Mouse (Mus musculus): ENCODE measurements around the gene Tmem14c. TPM values are rescaled to one million over a fixed set of nuclear protein-coding genes. Genes with fewer than 3 reads are reported as not detected.

The Tmem14c gene
- polyA plus RNA-seq, 1 experiment from 2014 or later = 569 TPM

DNA sequence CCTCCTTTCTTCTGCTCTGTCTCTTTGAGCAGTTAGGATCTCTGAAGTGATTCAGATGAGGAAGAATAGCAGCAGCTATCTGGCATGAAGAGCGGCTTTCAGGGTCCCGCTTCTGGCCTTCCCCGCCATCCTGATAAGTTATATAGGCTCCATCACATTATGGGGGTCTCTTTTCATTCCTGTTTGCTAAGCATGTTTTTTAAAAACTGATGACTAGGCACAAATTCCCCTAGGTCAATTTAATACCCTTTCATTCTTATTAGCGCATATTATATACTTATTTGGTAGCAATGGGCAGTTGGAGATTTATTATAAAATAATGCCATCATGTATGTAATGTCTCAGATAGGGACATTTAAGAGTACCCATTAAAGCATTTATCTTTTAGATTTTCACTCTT, 51.5 kb downstream of the Tmem14c start:
- no peak overlapping the region for H3K27ac ChIP-seq (ENCODE audit: low read length)
- H3K4me2 ChIP-seq (ENCODE audit: low read depth, low read length) = no peak overlapping the region
- H3K9me3 ChIP-seq (replicated peaks; ENCODE audit: control insufficient read depth, low read length) = no peaks in the 10 kb centered on the region
- no peaks in the 10 kb centered on the region for H3K36me3 ChIP-seq (ENCODE audit: control insufficient read depth, insufficient read depth)
- H3K9ac ChIP-seq (ENCODE audit: low read depth, low read length) = no peak overlapping the region
- H3K4me3 ChIP-seq (ENCODE audit: low read depth, low read length) = no peak overlapping the region
- H3K27me3 ChIP-seq (ENCODE audit: control insufficient read depth, insufficient read depth, low read depth, low read length) = no peaks in the 10 kb centered on the region
- WGBS (ENCODE audit: insufficient replicate concordance) = 78% methylated on average over 4 of the region's 4 CpGs
- no peaks in the 10 kb centered on the region for H3K4me1 ChIP-seq (ENCODE audit: control insufficient read depth, low read depth, low read length)
- no peak for ATAC-seq (ENCODE audit: low read depth)

DNA sequence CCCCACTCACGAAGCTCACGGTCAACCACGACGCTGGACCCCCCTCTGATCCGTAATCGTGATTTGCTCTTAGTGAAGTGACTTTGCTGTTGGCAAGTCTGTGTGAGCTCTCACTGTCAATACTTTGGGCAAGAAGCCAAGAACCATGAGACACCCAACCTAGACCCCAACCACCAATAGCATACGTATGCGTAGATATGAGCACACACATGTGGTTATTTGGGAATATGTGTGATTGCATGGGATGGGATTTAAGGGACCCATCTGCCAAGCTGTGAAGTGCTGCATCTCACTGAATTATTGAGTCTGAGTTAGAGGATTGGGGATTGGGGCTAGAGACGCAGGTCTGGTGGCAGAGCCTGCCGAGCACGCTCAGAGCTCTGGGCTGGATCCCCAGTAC, 55.5 kb downstream of the Tmem14c start:
- no peaks in the 10 kb centered on the region for H3K36me3 ChIP-seq (ENCODE audit: control insufficient read depth, insufficient read depth)
- WGBS (ENCODE audit: insufficient replicate concordance) = 74% methylated on average over 11 of the region's 11 CpGs
- H3K4me1 ChIP-seq (ENCODE audit: control insufficient read depth, low read depth, low read length) = no peaks in the 10 kb centered on the region
- no peak overlapping the region for H3K4me3 ChIP-seq (ENCODE audit: low read depth, low read length)
- no peaks in the 10 kb centered on the region for H3K9me3 ChIP-seq (replicated peaks; ENCODE audit: control insufficient read depth, low read length)
- no peaks in the 10 kb centered on the region for H3K27me3 ChIP-seq (ENCODE audit: control insufficient read depth, insufficient read depth, low read depth, low read length)
- H3K4me2 ChIP-seq (ENCODE audit: low read depth, low read length) = no peak overlapping the region
- no peak overlapping the region for H3K9ac ChIP-seq (ENCODE audit: low read depth, low read length)
- no peak for ATAC-seq (ENCODE audit: low read depth)
- H3K27ac ChIP-seq (ENCODE audit: low read length) = no peak overlapping the region

Other genes with a start within 250 kb of the Tmem14c start
- 2.2 and 3.1 TPM in 2 replicates for gene Gcnt2, start 156.5 kb upstream of the Tmem14c start, polyA plus RNA-seq (2015; fragmentation: Nextera tagmentation; extraction: Ambion mirVana)
- gene Pak1ip1, start 15.3 kb upstream of the Tmem14c start, polyA plus RNA-seq (2015; fragmentation: Nextera tagmentation; extraction: Ambion mirVana) = 49.6 and 52.7 TPM in 2 replicates
- 0.08 and 0.11 TPM in 2 replicates for gene Mak, start 63.4 kb downstream of the Tmem14c start, polyA plus RNA-seq (2015; fragmentation: Nextera tagmentation; extraction: Ambion mirVana)
- gene Gcm2, start 94.7 kb downstream of the Tmem14c start, polyA plus RNA-seq (2015; fragmentation: Nextera tagmentation; extraction: Ambion mirVana) = not detected in 2 replicates
- not detected in 2 replicates for gene Sycp2l, start 98.0 kb downstream of the Tmem14c start, polyA plus RNA-seq (2015; fragmentation: Nextera tagmentation; extraction: Ambion mirVana)
- 47.5 and 50.6 TPM in 2 replicates for gene Elovl2, start 204.1 kb downstream of the Tmem14c start, polyA plus RNA-seq (2015; fragmentation: Nextera tagmentation; extraction: Ambion mirVana)
- gene Smim13, start 233.6 kb downstream of the Tmem14c start, polyA plus RNA-seq (2015; fragmentation: Nextera tagmentation; extraction: Ambion mirVana) = 4.5 and 4.8 TPM in 2 replicates

Data from liver, embryonic 16.5 days (tissue).